ENCODE assay signal across 10 mouse cellular contexts in genomic region chr7:16012576-16013263, GRCm38 (mm10). TPM values are rescaled to one million over a fixed set of nuclear protein-coding genes. Genes with fewer than 3 reads are reported as not detected.
DNase-seq lines count a peak whose midpoint lies in the region; ATAC-seq and TF ChIP-seq lines count a peak whose summit lies in the region.
"Had no signal": no experiment of that assay in that cellular context is flagged by ENCODE, and none has a peak within 500 bp of the region (broad histone marks: within the 10 kb centered on the region; RNA-seq: fewer than 3 reads in every experiment).

No protein-coding gene starts in this region.

- H3K27me3 ChIP-seq in testis, adult 2 months (ENCODE audit: control insufficient read depth, insufficient read depth, low read length) = no peaks in the 10 kb centered on the region
- H3K27me3 ChIP-seq: Patski had no signal

- DNase-seq in embryo, embryonic 10.5 days (ENCODE audit: low spot score) = peak; percentile 26
- no peak for DNase-seq in embryo, embryonic 10 days (ENCODE audit: low spot score)
- no peak for DNase-seq in testis, postnatal 14 days (ENCODE audit: low spot score)
- DNase-seq in induced T-regulatory cell, adult 2 months (ENCODE audit: low read depth) = peak; percentile 67
- DNase-seq in neural tube, embryonic 10.5 days (ENCODE audit: extremely low spot score, low spot score) = no peak
- DNase-seq in Muller cell, postnatal 12 days (ENCODE audit: inconsistent ontology term) = no peak

- no peaks in the 10 kb centered on the region; the same call in none of the 2 replicates for H3K4me1 ChIP-seq in testis, adult 2 months (ENCODE audit: control insufficient read depth, insufficient read depth, low read length)

- H3K36me3 ChIP-seq in testis, adult 2 months (ENCODE audit: control insufficient read depth, insufficient read depth, low read length) = no peaks in the 10 kb centered on the region

- TF ChIP-seq POLR2A in testis, adult 2 months (IDR thresholded peaks at IDR 0.05; ENCODE audit: control insufficient read depth, low read depth, low read length) = no peak

- peak; percentile 42; the same call in 1 of the 2 replicates for TF ChIP-seq CTCF in testis, adult 2 months (IDR thresholded peaks at IDR 0.05; ENCODE audit: control insufficient read depth, insufficient read depth, insufficient replicate concordance, low read depth, low read length)

- no peak overlapping the region for H3K4me3 ChIP-seq in testis, adult 2 months (ENCODE audit: control insufficient read depth, low read depth, low read length)

- no peak overlapping the region for H3K27ac ChIP-seq in testis, adult 2 months (ENCODE audit: control insufficient read depth, insufficient read depth, low read depth, low read length)

- peak; percentile 83 for ATAC-seq in megakaryocyte-erythroid progenitor cell, adult 5-6 weeks (replicated peaks; ENCODE audit: low FRiP score, low TSS enrichment, poor library complexity, severe bottlenecking)
- ATAC-seq: Patski had no signal

RNA-seq across cellular contexts. Expression of gene Bicra, which starts 35.0 kb away (rescaled TPM):
- 5.9 and 7.3 TPM in 2 replicates for polyA plus RNA-seq in testis, adult 2 months (2012; rRNA removed)
- 12.6 and 21.3 TPM in 2 replicates for total RNA-seq in megakaryocyte-erythroid progenitor cell, adult 5-6 weeks (2014; fragmentation: Nextera tagmentation)
- 0.15 and 1.8 TPM in 2 replicates for total RNA-seq in megakaryocyte-erythroid progenitor cell, adult 5-6 weeks (2017)

RNA-seq across cellular contexts. Expression of gene Ehd2, which starts 45.4 kb away (rescaled TPM):
- 3.0 and 3.5 TPM in 2 replicates for polyA plus RNA-seq in testis, adult 2 months (2012; rRNA removed)
- 2.7 and 3.3 TPM in 2 replicates for total RNA-seq in megakaryocyte-erythroid progenitor cell, adult 5-6 weeks (2014; fragmentation: Nextera tagmentation)
- total RNA-seq in megakaryocyte-erythroid progenitor cell, adult 5-6 weeks (2017) = 1.4 and 1.5 TPM in 2 replicates

RNA-seq across cellular contexts. Expression of gene Zfp541, which starts 48.9 kb away (rescaled TPM):
- polyA plus RNA-seq in testis, adult 2 months (2012; rRNA removed) = 98.8 and 100 TPM in 2 replicates
- total RNA-seq in megakaryocyte-erythroid progenitor cell, adult 5-6 weeks (2014; fragmentation: Nextera tagmentation) = not detected in 2 replicates
- not detected in 2 replicates for total RNA-seq in megakaryocyte-erythroid progenitor cell, adult 5-6 weeks (2017)
- total RNA-seq: gastrocnemius, postnatal 36 days had no signal

Comparison
In these comparisons a context has a peak if more than half of its experiments do, and no peak if none do; other contexts are left out.
1. DNase-seq: peak in embryo, embryonic 10.5 days (single experiment) and induced T-regulatory cell, adult 2 months (single experiment); none in embryo, embryonic 10 days (single experiment), testis, postnatal 14 days (single experiment), neural tube, embryonic 10.5 days (single experiment) and Muller cell, postnatal 12 days (single experiment).